Mouse (Mus musculus) hindbrain, embryonic 11.5 days (tissue): ENCODE measurements at regions not wholly inside any gene's neighbourhood (a gene's known extent, or its start where the extent isn't known, plus 50 kb on each side); places are given as distances from the start of the nearest gene placed in this dataset.

Experiments
- ATAC-seq: fragments of 200-750 bp; cut with Nextera tagmentation; 2 replicates; pipeline ENCODE4 v1.8.0; 2017; ENCODE audit warnings: mild to moderate bottlenecking, moderate TSS enrichment, moderate library complexity; ENCODE audit not compliant: low FRiP score
- DNase-seq: peaks from one replicate; pipeline ENCODE4 v3.0.0-alpha.2; 2015; ENCODE audit warnings: low spot score
- H3K27ac ChIP-seq: fragments of 300-500 bp; sonication (generic); 2 replicates; pipeline ENCODE4 v1.5.1; 2014; ENCODE audit warnings: mild to moderate bottlenecking, low read depth, low read length
- H3K27me3 ChIP-seq: fragments of 300-500 bp; sonication (generic); 2 replicates; pipeline ENCODE4 v1.6.1; 2014; ENCODE audit warnings: mild to moderate bottlenecking, low read length, moderate library complexity, mixed read lengths; ENCODE audit not compliant: control insufficient read depth, insufficient read depth
- H3K36me3 ChIP-seq: fragments of 300-500 bp; sonication (generic); 2 replicates; pipeline ENCODE4 v1.6.1; 2014; ENCODE audit warnings: mild to moderate bottlenecking, low read length, moderate library complexity, mixed read lengths; ENCODE audit not compliant: control insufficient read depth, insufficient read depth
- H3K4me1 ChIP-seq: fragments of 300-500 bp; sonication (generic); replicated peaks from 2 replicates; pipeline ENCODE4 v1.6.1; 2014; ENCODE audit warnings: low read length, mixed read lengths; ENCODE audit not compliant: control insufficient read depth, insufficient read depth
- H3K4me2 ChIP-seq: fragments of 300-500 bp; sonication (generic); replicated peaks from 2 replicates; pipeline ENCODE4 v1.6.1; 2014; ENCODE audit warnings: mild to moderate bottlenecking, low read depth, low read length
- H3K4me3 ChIP-seq: fragments of 300-500 bp; sonication (generic); 2 replicates; pipeline ENCODE4 v1.5.1; 2014; ENCODE audit warnings: low read depth, low read length
- H3K9ac ChIP-seq: fragments of 300-500 bp; sonication (generic); 2 replicates; pipeline ENCODE4 v1.6.1; 2014; ENCODE audit warnings: low read depth, low read length
- H3K9me3 ChIP-seq: fragments of 300-500 bp; sonication (generic); 2 replicates; pipeline ENCODE4 v1.6.1; 2016; ENCODE audit warnings: low read length; ENCODE audit not compliant: control insufficient read depth
- WGBS: fragments of 180-500 bp; shearing (Covaris S2); extraction: QIAGEN DNeasy Blood & Tissue Kit; methylation state at CpG from one replicate; pipeline ENCODE4 v1.1.7; 2014; 5-methylcytosine and 5-hydroxymethylcytosine counted together

DNA sequence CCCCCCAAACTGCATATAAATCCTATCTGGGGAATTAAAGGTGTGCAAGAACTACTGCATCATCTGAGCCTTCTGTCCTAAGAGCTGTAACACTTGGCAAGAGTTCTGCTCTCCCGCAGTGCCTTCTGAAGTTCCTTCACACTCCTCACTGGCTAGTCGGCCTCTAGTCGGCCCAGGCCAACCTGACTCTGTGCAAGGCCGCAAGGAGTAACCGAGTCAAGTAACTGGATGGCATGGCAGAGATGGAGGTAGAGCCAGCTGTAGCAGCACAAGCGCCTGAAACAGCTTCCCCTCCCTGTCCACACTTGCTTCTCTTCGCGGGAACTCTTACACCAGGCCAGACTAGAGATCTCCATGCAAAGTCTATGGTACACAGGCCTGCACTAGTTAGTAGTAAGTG is 179.7 kb upstream of the Igbp1b start:
- Histone ChIP-seq H3K9ac (no peak overlapping the region), H3K4me3 (no peak overlapping the region), H3K4me2 (no peak overlapping the region), H3K27ac (no peak overlapping the region), H3K4me1 (no peaks in the 10 kb centered on the region), H3K36me3 (no peaks in the 10 kb centered on the region), H3K27me3 (no peaks in the 10 kb centered on the region), H3K9me3 (no peaks in the 10 kb centered on the region)
- no peak for DNase-seq
- 93% methylated on average over 8 of the region's 8 CpGs for WGBS
- no peak for ATAC-seq

- ATAC-seq (no peak), DNase-seq (no peak)
- Histone ChIP-seq H3K4me2 (no peak overlapping the region), H3K36me3 (no peaks in the 10 kb centered on the region), H3K9me3 (no peaks in the 10 kb centered on the region), H3K4me1 (no peaks in the 10 kb centered on the region), H3K9ac (no peak overlapping the region), H3K27ac (no peak overlapping the region), H3K4me3 (no peak overlapping the region), H3K27me3 (no peaks in the 10 kb centered on the region)
- 95% methylated on average over 6 of the region's 6 CpGs for WGBS
These were observed 176.5 kb upstream of the Igbp1b start for GRCm38 (mm10) chr6:138834876-138835275.

DNA sequence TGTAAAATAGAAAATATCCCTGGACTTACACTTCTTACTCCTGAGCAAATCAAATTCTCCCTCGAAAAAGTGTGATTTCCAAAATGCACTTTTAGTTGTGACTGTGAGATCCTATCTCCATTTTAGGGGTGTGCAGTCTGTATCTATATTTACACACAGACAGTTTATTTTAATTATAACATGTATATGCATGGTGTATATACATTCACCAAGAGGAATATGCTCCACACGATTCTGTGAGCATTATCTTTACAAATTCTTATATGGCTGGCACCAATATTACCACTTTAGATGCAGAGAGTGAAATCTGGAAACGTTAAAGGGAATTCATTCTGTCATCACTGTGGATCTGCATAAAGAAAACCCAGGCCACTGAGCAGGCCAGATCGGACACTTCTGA is 143.5 kb upstream of the Igbp1b start:
- Histone ChIP-seq H3K9me3 (no peaks in the 10 kb centered on the region), H3K27me3 (no peaks in the 10 kb centered on the region), H3K4me3 (no peak overlapping the region), H3K27ac (no peak overlapping the region), H3K4me1 (no peaks in the 10 kb centered on the region), H3K9ac (no peak overlapping the region), H3K4me2 (no peak overlapping the region), H3K36me3 (no peaks in the 10 kb centered on the region)
- no peak for DNase-seq
- 72% methylated on average over 4 of the region's 4 CpGs for whole genome bisulfite sequencing
- ATAC-seq, result no peak

- H3K36me3 ChIP-seq, result no peaks in the 10 kb centered on the region
- H3K9ac ChIP-seq, result no peak overlapping the region
- no peaks in the 10 kb centered on the region for H3K4me1 ChIP-seq
- no peaks in the 10 kb centered on the region for H3K9me3 ChIP-seq
- 80% methylated on average over 8 of the region's 8 CpGs for WGBS
- ATAC-seq (no peak), DNase-seq (no peak)
- H3K27me3 ChIP-seq, result no peaks in the 10 kb centered on the region
- no peak overlapping the region for H3K4me2 ChIP-seq
- H3K4me3 ChIP-seq, result no peak overlapping the region
- H3K27ac ChIP-seq, result no peak overlapping the region
These were observed 142.7 kb upstream of the Igbp1b start for GRCm38 (mm10) chr6:138800836-138801740.

GRCm38 (mm10) chr6:138794706-138795105 is 136.4 kb upstream of the Igbp1b start:
- no peak for DNase-seq

DNA sequence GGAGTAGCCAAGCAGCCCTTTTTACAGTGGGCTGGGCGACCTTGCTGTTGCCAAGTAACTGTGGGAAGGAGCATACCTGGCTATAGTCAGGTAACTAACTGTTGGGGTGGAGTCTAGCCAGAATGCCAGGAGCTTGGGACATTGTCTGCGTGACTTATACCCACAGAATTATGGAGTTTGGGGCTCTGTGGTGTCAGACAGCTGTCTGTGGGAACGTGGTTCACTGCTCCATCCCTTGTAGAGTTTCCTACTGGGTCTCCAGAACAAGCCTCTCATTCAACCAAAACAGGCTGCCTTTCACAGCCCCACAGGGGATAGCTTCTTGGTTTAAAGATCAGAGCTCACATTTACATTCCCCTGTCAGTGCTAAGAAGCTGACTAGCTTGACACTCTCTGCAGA is 134.5 kb upstream of the Igbp1b start:
- H3K27me3 ChIP-seq, result no peaks in the 10 kb centered on the region
- no peak overlapping the region for H3K4me3 ChIP-seq
- no peak overlapping the region for H3K27ac ChIP-seq
- 72% methylated on average over 3 of the region's 3 CpGs for WGBS
- no peaks in the 10 kb centered on the region for H3K4me1 ChIP-seq
- ATAC-seq (no peak), DNase-seq (no peak)
- H3K4me2 ChIP-seq, result no peak overlapping the region
- no peak overlapping the region for H3K9ac ChIP-seq
- H3K36me3 ChIP-seq, result no peaks in the 10 kb centered on the region
- no peaks in the 10 kb centered on the region for H3K9me3 ChIP-seq

More at GRCm38 (mm10) chr6:138794706-138795105, 136.4 kb upstream of the Igbp1b start:
- Histone ChIP-seq H3K27ac (no peak overlapping the region), H3K9me3 (no peaks in the 10 kb centered on the region), H3K4me2 (no peak overlapping the region), H3K4me3 (no peak overlapping the region), H3K36me3 (no peaks in the 10 kb centered on the region), H3K4me1 (no peaks in the 10 kb centered on the region), H3K9ac (no peak overlapping the region), H3K27me3 (no peaks in the 10 kb centered on the region)
- ATAC-seq, result 0 out of 2 replicates have a peak, but pooled peaks have one; percentile 4
- 62% methylated on average over 2 of the region's 2 CpGs for WGBS

DNA sequence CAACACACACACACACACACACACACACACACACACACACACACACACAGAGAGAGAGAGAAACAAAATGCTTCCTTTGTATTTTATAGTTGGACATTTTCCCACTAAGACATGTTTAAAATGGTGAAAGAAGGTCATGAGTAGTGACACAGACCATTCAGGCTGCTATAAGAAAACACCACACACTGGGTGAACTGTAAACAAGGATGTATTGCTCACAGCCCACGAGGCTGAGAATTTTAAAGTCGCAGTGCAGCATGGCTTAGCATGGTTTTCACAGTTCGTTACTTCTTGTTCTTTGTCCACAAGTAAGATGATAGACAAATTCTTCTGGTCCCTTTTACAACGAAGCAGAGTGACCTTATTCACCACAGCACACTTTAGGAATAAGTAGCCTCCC is 124.6 kb upstream of the Igbp1b start:
- Histone ChIP-seq H3K4me1 (no peaks in the 10 kb centered on the region), H3K9ac (no peak overlapping the region), H3K27me3 (no peaks in the 10 kb centered on the region), H3K9me3 (no peaks in the 10 kb centered on the region), H3K27ac (no peak overlapping the region), H3K36me3 (no peaks in the 10 kb centered on the region), H3K4me2 (no peak overlapping the region), H3K4me3 (no peak overlapping the region)
- 59% methylated on average over 4 of the region's 4 CpGs for WGBS
- DNase-seq, result no peak
- no peak for ATAC-seq

GRCm38 (mm10) chr6:138782470-138782869 is 124.1 kb upstream of the Igbp1b start:
- DNase-seq (no peak), ATAC-seq (no peak)
- Histone ChIP-seq H3K4me2 (no peak overlapping the region), H3K27ac (no peak overlapping the region), H3K36me3 (no peaks in the 10 kb centered on the region), H3K9ac (no peak overlapping the region), H3K9me3 (no peaks in the 10 kb centered on the region), H3K4me3 (no peak overlapping the region), H3K4me1 (no peaks in the 10 kb centered on the region), H3K27me3 (no peaks in the 10 kb centered on the region)
- WGBS, result 90% methylated on average over 4 of the region's 4 CpGs

DNA sequence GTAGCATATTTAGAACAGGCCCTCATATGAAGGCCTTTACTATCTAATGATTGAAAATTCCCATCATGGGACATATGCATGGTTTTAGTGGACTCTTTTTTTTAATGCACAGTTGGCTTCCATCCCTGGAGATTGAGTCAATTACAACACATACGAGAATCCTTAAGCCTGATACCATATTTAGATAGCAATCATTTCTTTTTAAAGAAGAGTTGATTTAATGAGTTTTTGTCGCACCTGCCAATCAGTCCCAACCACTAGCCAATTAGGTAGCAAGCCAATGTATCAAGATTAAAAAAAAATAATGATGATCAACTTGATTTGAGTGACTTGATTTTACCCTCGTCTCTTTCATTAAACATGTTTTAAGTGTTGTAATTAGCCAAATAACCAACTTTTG is 103.6 kb upstream of the Igbp1b start:
- no peak overlapping the region for H3K4me2 ChIP-seq
- H3K4me1 ChIP-seq, result no peaks in the 10 kb centered on the region
- no peak overlapping the region for H3K9ac ChIP-seq
- ATAC-seq (no peak), DNase-seq (no peak)
- no peaks in the 10 kb centered on the region for H3K9me3 ChIP-seq
- 81% methylated on average over 3 of the region's 3 CpGs for WGBS
- no peaks in the 10 kb centered on the region for H3K27me3 ChIP-seq
- no peak overlapping the region for H3K27ac ChIP-seq
- no peaks in the 10 kb centered on the region for H3K36me3 ChIP-seq
- no peak overlapping the region for H3K4me3 ChIP-seq
